Mouse (Mus musculus) embryonic facial prominence, embryonic 14.5 days (tissue): ENCODE data around the gene Prol1. TPM values are rescaled to one million over a fixed set of nuclear protein-coding genes. Genes with fewer than 3 reads are reported as not detected.
"Not testable (repeated sequence)": the region's sequence is repeated elsewhere in the genome, so short reads cannot be mapped to it uniquely, and the experiment has no call there.

ENCODE experiments used
- ATAC-seq: fragments of 200-750 bp; cut with Nextera tagmentation; 2 replicates; pipeline ENCODE4 v1.8.0; 2017; ENCODE audit warnings: low read depth, moderate number of reproducible peaks, moderate TSS enrichment
- DNase-seq: peaks from one replicate; pipeline ENCODE4 v3.0.0-alpha.2; 2015; ENCODE audit warnings: low spot score
- H3K27ac ChIP-seq: fragments of 300-500 bp; sonication (generic); replicated peaks from 2 replicates; pipeline ENCODE4 v1.5.1; 2014; ENCODE audit warnings: low read depth, mild to moderate bottlenecking, low read length, moderate library complexity
- H3K27me3 ChIP-seq: fragments of 300-500 bp; sonication (generic); replicated peaks from 2 replicates; pipeline ENCODE4 v1.6.1; 2014; ENCODE audit warnings: low read length; ENCODE audit not compliant: control insufficient read depth, insufficient read depth
- H3K36me3 ChIP-seq: fragments of 300-500 bp; sonication (generic); 2 replicates; pipeline ENCODE4 v1.6.1; 2014; ENCODE audit warnings: low read length, mixed read lengths; ENCODE audit not compliant: control insufficient read depth, insufficient read depth
- H3K4me1 ChIP-seq: fragments of 300-500 bp; sonication (generic); 2 replicates; pipeline ENCODE4 v1.6.1; 2014; ENCODE audit warnings: antibody characterized with exemption, low read length; ENCODE audit not compliant: control insufficient read depth, insufficient read depth
- H3K4me2 ChIP-seq: fragments of 300-500 bp; sonication (generic); 2 replicates; pipeline ENCODE4 v1.6.1; 2014; ENCODE audit warnings: low read depth, mild to moderate bottlenecking, low read length, moderate library complexity, mixed read lengths
- H3K4me3 ChIP-seq: fragments of 300-500 bp; sonication (generic); 2 replicates; pipeline ENCODE4 v1.5.1; 2014; ENCODE audit warnings: low read depth, mild to moderate bottlenecking, low read length
- H3K9ac ChIP-seq: fragments of 300-500 bp; sonication (generic); 2 replicates; pipeline ENCODE4 v1.6.1; 2014; ENCODE audit warnings: low read depth, mild to moderate bottlenecking, low read length, moderate library complexity, mixed read lengths
- H3K9me3 ChIP-seq: fragments of 300-500 bp; sonication (generic); 2 replicates; pipeline ENCODE4 v1.6.1; 2016; ENCODE audit warnings: low read length; ENCODE audit not compliant: control insufficient read depth
- WGBS: fragments of 180-500 bp; shearing (Covaris S2); extraction: QIAGEN DNeasy Blood & Tissue Kit; methylation state at CpG from one replicate; pipeline ENCODE4 v1.1.7; 2014; 5-methylcytosine and 5-hydroxymethylcytosine counted together
- polyA plus RNA-seq: library from polyadenylated mRNA; unstranded; fragments of >200 nt; fragmentation: Nextera tagmentation; extraction: Ambion mirVana; gene quantifications from 2 replicates; pipeline ENCODE4 v1.2.1, GENCODE M21; 2014

Gene Prol1
- polyA plus RNA-seq = not detected in 2 replicates

- Histone ChIP-seq H3K4me3 (no peak within 1 kb of the TSS), H3K27me3 (no peaks in the 10 kb centered on the region), H3K4me2 (no peak within 1 kb of the TSS), H3K36me3 (no peaks in the 10 kb centered on the region), H3K4me1 (no peaks in the 10 kb centered on the region), H3K9me3 (no peaks in the 10 kb centered on the region), H3K27ac (no peak within 1 kb of the TSS), H3K9ac (no peak within 1 kb of the TSS)
- ATAC-seq (no peak), DNase-seq (no peak)
- 88% methylated on average over 1 of the region's 1 CpGs for WGBS
Measured at GRCm38 (mm10) chr5:88317012-88317411, at the start of gene Prol1. Gene Prol1, plus strand, starts transcription at chr5:88317312.

GRCm38 (mm10) chr5:88268619-88269018, 48.5 kb upstream of the Prol1 start, which contains the start of gene Gm7714:
Gene Gm7714, plus strand, starts transcription at chr5:88268919.
- no peak for ATAC-seq
- no peak within 1 kb of the TSS for H3K9ac ChIP-seq
- H3K4me3 ChIP-seq = no peak within 1 kb of the TSS

GRCm38 (mm10) chr5:88311307-88311706, 5.8 kb upstream of the Prol1 start:
- not testable (repeated sequence) for DNase-seq, H3K9ac ChIP-seq, H3K9me3 ChIP-seq, H3K4me3 ChIP-seq, H3K36me3 ChIP-seq, ATAC-seq, H3K27ac ChIP-seq, H3K27me3 ChIP-seq, H3K4me2 ChIP-seq, H3K4me1 ChIP-seq
- WGBS = 71% methylated on average over 3 of the region's 3 CpGs

More at GRCm38 (mm10) chr5:88268619-88269018, 48.5 kb upstream of the Prol1 start, which contains the start of gene Gm7714:
- no peak within 1 kb of the TSS for H3K4me2 ChIP-seq
- WGBS = 89% methylated on average over 1 of the region's 1 CpGs
- no peaks in the 10 kb centered on the region for H3K36me3 ChIP-seq
- no peaks in the 10 kb centered on the region for H3K27me3 ChIP-seq
- H3K4me1 ChIP-seq = no peaks in the 10 kb centered on the region
- H3K9me3 ChIP-seq = no peaks in the 10 kb centered on the region
- H3K27ac ChIP-seq = no peak within 1 kb of the TSS
- DNase-seq = no peak

- H3K36me3 ChIP-seq, H3K27ac ChIP-seq, H3K4me2 ChIP-seq, H3K9me3 ChIP-seq, H3K27me3 ChIP-seq, DNase-seq, ATAC-seq, H3K9ac ChIP-seq, H3K4me1 ChIP-seq, H3K4me3 ChIP-seq: not testable (repeated sequence)
- 52% methylated on average over 2 of the region's 2 CpGs for WGBS
Measured at GRCm38 (mm10) chr5:88348533-88348932, 31.4 kb downstream of the Prol1 start.

DNA sequence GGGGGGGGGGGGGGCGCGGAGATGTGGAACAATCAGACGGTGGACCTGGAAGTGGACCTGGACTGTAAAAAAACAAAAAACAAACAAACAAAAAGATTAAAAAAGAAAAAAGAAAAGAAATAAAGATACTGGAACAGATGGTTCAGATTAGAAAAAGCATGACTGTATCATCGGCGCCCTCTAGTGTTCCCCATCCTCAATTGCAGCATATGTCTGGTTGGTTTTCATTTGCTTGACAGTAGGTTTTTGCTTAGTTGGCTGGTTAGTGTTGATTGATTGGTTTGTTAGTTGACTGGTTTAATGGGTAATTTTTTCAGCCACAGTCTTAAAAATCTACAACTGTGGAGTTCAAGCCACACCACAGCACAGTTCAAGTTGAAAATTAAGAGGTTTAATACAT, 47.7 kb downstream of the Prol1 start:
- Histone ChIP-seq H3K27ac (no peak overlapping the region), H3K36me3 (no peaks in the 10 kb centered on the region), H3K4me1 (no peaks in the 10 kb centered on the region), H3K4me3 (no peak overlapping the region), H3K9me3 (no peaks in the 10 kb centered on the region), H3K27me3 (no peaks in the 10 kb centered on the region), H3K4me2 (no peak overlapping the region), H3K9ac (no peak overlapping the region)
- peak; percentile 17 for DNase-seq
- 0% methylated on average over 3 of the region's 5 CpGs for WGBS
- no peak for ATAC-seq

DNA sequence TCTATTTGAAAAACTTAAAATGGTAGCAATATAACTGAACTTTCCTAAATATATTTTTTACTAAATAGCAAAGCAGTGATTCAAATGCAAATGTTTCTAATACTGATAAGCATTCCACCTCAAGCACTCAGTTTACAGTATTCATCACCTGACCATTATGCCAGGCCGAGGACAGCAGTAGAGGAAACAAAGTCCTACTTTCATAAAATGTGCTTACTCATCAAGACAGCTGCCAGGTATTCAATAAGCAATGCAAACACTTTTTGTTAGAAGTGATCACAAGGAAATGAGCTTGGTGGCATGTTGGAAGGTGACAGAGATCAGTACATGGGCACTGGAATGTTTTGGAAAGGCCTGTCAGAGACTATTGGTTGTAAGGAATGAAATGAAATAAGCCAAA, 49.8 kb downstream of the Prol1 start:
- Histone ChIP-seq H3K9me3 (no peaks in the 10 kb centered on the region), H3K9ac (no peak overlapping the region), H3K4me3 (no peak overlapping the region), H3K27me3 (no peaks in the 10 kb centered on the region), H3K4me1 (no peaks in the 10 kb centered on the region), H3K27ac (no peak overlapping the region), H3K36me3 (no peaks in the 10 kb centered on the region), H3K4me2 (no peak overlapping the region)
- 58% methylated on average over 1 of the region's 1 CpGs for WGBS
- DNase-seq (no peak), ATAC-seq (no peak)

DNA sequence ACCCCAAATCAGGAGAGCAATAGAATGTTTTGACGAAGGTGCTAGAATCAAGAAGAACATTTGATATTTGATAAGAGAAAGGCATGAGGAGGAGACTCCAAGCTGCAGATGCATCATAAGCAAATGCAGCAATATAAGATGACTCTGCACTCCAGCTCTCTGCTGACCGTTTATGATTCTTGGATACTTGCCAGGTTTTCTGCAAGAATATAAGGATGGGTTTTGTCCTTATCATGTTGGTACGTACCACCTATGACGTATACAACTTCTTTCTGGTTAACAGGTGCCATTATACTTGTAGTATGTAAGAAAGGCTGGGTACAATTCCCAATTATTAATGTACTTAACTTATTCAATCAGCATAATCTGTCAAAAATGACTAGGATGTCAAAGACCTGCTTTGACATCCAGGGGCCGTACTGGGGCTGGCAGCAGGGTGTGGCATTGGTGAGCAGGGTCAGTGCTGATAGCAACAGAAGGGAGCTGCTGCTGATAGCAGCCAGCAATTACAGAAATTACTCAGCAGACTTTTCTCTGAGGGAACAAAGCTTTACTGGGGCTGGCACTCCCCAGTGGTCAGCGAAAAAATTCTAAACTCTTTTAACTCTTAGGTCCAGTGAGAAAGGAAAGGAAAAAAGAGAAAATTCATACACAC, 53.6 kb downstream of the Prol1 start:
- H3K9ac ChIP-seq = no peak overlapping the region
- no peak for DNase-seq
- no peak for ATAC-seq
- 68% methylated on average over 6 of the region's 6 CpGs for WGBS
- H3K4me3 ChIP-seq = no peak overlapping the region
- H3K9me3 ChIP-seq = no peaks in the 10 kb centered on the region
- H3K27me3 ChIP-seq = no peaks in the 10 kb centered on the region
- H3K4me1 ChIP-seq = no peaks in the 10 kb centered on the region
- H3K36me3 ChIP-seq = no peaks in the 10 kb centered on the region
- no peak overlapping the region for H3K27ac ChIP-seq
- H3K4me2 ChIP-seq = no peak overlapping the region

DNA sequence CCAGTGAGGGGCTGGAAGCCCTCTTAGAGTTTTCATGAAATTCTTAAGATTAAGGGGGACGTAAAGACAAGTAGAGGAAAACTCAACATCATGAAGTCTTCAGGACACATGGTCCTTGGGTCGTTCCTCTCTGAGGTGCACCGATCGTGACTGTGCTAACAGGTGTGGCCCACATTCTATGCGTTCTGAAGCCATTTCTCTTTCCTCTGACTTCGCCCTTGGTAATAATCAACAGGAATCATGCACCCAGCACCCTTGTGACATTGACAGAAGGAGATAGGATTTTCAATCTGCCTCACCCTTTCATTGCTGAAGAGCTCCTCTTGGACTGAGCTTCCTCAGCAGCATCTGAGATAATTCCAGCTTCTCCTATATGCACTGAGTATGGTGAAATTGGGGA, 55.5 kb downstream of the Prol1 start:
- H3K4me2 ChIP-seq = no peak overlapping the region
- no peak overlapping the region for H3K27ac ChIP-seq
- WGBS = 83% methylated on average over 6 of the region's 6 CpGs
- no peak overlapping the region for H3K4me3 ChIP-seq
- no peaks in the 10 kb centered on the region for H3K27me3 ChIP-seq
- H3K4me1 ChIP-seq = no peaks in the 10 kb centered on the region
- H3K9ac ChIP-seq = no peak overlapping the region
- H3K36me3 ChIP-seq = no peaks in the 10 kb centered on the region
- DNase-seq (no peak), ATAC-seq (no peak)
- no peaks in the 10 kb centered on the region for H3K9me3 ChIP-seq

DNA sequence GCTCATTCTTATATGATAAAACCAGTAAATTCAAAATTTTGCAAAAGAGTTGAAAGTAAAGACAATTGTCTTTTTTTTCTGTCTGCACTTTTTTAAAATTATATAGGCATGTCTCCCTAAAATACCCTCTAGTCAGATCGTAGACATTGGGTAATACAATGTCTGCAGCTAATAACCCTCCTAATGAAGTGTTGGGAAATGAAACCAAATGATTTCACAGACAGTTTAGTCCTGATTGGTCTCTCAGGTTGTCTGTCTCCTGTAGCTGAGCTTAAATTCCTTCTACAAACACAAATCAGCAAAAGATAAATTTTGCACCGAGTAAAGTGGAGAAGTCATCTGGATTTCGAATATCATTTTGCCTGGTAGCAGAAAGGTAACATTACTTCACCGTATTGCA, 58.7 kb downstream of the Prol1 start, which contains the start of gene Amtn:
Amtn (plus strand) TSS at position 301 of the 400 bp plus-strand sequence.
- no peak within 1 kb of the TSS for H3K9ac ChIP-seq
- WGBS = 77% methylated on average over 4 of the region's 4 CpGs
- no peaks in the 10 kb centered on the region for H3K9me3 ChIP-seq
- H3K4me3 ChIP-seq = no peak within 1 kb of the TSS
- ATAC-seq (no peak), DNase-seq (no peak)
- no peak within 1 kb of the TSS for H3K4me2 ChIP-seq
- no peak within 1 kb of the TSS for H3K27ac ChIP-seq
- H3K27me3 ChIP-seq = no peaks in the 10 kb centered on the region
- no peaks in the 10 kb centered on the region for H3K36me3 ChIP-seq
- no peaks in the 10 kb centered on the region for H3K4me1 ChIP-seq
